Comparison of ENCODE assay signal across 17 mouse cellular contexts in the genomic region with DNA sequence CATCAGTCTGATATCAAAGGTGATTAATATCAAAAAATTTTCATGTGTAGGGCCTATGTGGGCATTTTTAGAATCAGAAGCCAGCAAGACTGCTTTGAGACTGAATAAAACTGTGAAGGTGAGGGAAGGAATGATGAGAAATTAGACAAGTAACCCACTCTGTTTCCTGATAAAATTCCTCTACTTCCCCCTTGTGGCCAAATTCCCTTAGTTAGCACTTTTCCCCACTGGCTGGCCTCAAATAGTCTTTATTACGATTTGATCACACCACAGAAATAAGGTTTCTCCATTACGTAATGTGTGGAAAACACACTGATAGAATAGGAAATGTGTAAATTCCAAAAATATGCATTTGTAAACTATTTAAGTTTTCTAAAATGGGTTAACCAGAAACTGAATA.
A peak's percentile ranks its signal among the peaks of the same experiment; 100 is the strongest.
DNase-seq lines count a peak whose midpoint lies in the region; ATAC-seq and TF ChIP-seq lines count a peak whose summit lies in the region.
"Had no signal": no experiment of that assay in that cellular context is flagged by ENCODE, and none has a peak within 500 bp of the region (broad histone marks: within the 10 kb centered on the region; RNA-seq: fewer than 3 reads in every experiment).

No protein-coding gene starts in this region.

- no peak overlapping the region for H3K4me2 ChIP-seq in forebrain, embryonic 13.5 days
- no peak overlapping the region for H3K4me2 ChIP-seq in forebrain, embryonic 15.5 days (replicated peaks)
- H3K4me2 ChIP-seq in embryonic facial prominence, embryonic 14.5 days (ENCODE audit: low read depth, low read length), result no peak overlapping the region
- H3K4me2 ChIP-seq in liver, postnatal 0 days (ENCODE audit: low read depth, low read length), result no peak overlapping the region
- H3K4me2 ChIP-seq: intestine, embryonic 15.5 days had no signal

- H3K9me3 ChIP-seq in forebrain, embryonic 13.5 days (replicated peaks), result no peaks in the 10 kb centered on the region
- H3K9me3 ChIP-seq in forebrain, embryonic 15.5 days, result no peaks in the 10 kb centered on the region
- no peaks in the 10 kb centered on the region for H3K9me3 ChIP-seq in ES-E14 (ENCODE audit: control insufficient read depth, insufficient read depth, low read depth, low read length)
- H3K9me3 ChIP-seq in embryonic facial prominence, embryonic 14.5 days (ENCODE audit: control insufficient read depth, low read length), result no peaks in the 10 kb centered on the region
- no peaks in the 10 kb centered on the region for H3K9me3 ChIP-seq in liver, postnatal 0 days (ENCODE audit: low read length)
- H3K9me3 ChIP-seq: intestine, embryonic 15.5 days had no signal

- in situ Hi-C loops in ES-E14 (cut with MboI; ENCODE audit: low sequenced_read_pairs in 2 of 2, unreplicated experiment in 2 of 2), result no loop called here

- no peaks in the 10 kb centered on the region for H3K36me3 ChIP-seq in forebrain, embryonic 13.5 days (ENCODE audit: poor library complexity, severe bottlenecking)
- H3K36me3 ChIP-seq in forebrain, embryonic 15.5 days, result no peaks in the 10 kb centered on the region
- no peaks in the 10 kb centered on the region for H3K36me3 ChIP-seq in ES-E14 (ENCODE audit: control insufficient read depth, insufficient read depth, low read length, poor library complexity, severe bottlenecking)
- H3K36me3 ChIP-seq in embryonic facial prominence, embryonic 14.5 days (ENCODE audit: control insufficient read depth, insufficient read depth, low read length), result no peaks in the 10 kb centered on the region
- H3K36me3 ChIP-seq in liver, postnatal 0 days (replicated peaks; ENCODE audit: insufficient read depth, low read length), result no peaks in the 10 kb centered on the region
- H3K36me3 ChIP-seq: intestine, embryonic 15.5 days had no signal

- H3K27me3 ChIP-seq in forebrain, embryonic 13.5 days, result no peaks in the 10 kb centered on the region
- no peaks in the 10 kb centered on the region for H3K27me3 ChIP-seq in forebrain, embryonic 15.5 days
- H3K27me3 ChIP-seq in embryonic facial prominence, embryonic 14.5 days (replicated peaks; ENCODE audit: control insufficient read depth, insufficient read depth, low read length), result no peaks in the 10 kb centered on the region
- H3K27me3 ChIP-seq in liver, postnatal 0 days (ENCODE audit: insufficient read depth, low read length), result no peaks in the 10 kb centered on the region
- H3K27me3 ChIP-seq: intestine, embryonic 15.5 days had no signal

- TF ChIP-seq EP300 in liver, postnatal 0 days (IDR thresholded peaks at IDR 0.05; ENCODE audit: low read depth), result no peak

- peak; percentile 51; the same call in 1 of the 2 replicates for ATAC-seq in forebrain, embryonic 13.5 days
- no peak for ATAC-seq in forebrain, embryonic 15.5 days (replicated peaks)
- ATAC-seq in embryonic facial prominence, embryonic 14.5 days (ENCODE audit: low read depth), result no peak
- ATAC-seq in liver, postnatal 0 days, result no peak
- no peak for ATAC-seq in frontal cortex, adult (ENCODE audit: low TSS enrichment)
- ATAC-seq: intestine, embryonic 15.5 days; Patski had no signal

- H3K27ac ChIP-seq in forebrain, embryonic 13.5 days, result no peak overlapping the region
- H3K27ac ChIP-seq in forebrain, embryonic 15.5 days (replicated peaks), result no peak overlapping the region
- no peak overlapping the region for H3K27ac ChIP-seq in layer of hippocampus, adult 2 months
- no peak overlapping the region for H3K27ac ChIP-seq in ES-E14 (ENCODE audit: insufficient read depth, low read depth, low read length, poor library complexity, severe bottlenecking)
- no peak overlapping the region for H3K27ac ChIP-seq in embryonic facial prominence, embryonic 14.5 days (replicated peaks; ENCODE audit: low read depth, low read length)
- no peak overlapping the region for H3K27ac ChIP-seq in liver, postnatal 0 days (ENCODE audit: low read depth)
- H3K27ac ChIP-seq: intestine, embryonic 15.5 days had no signal

- no peak overlapping the region for H3K4me3 ChIP-seq in forebrain, embryonic 13.5 days
- no peak overlapping the region for H3K4me3 ChIP-seq in forebrain, embryonic 15.5 days
- H3K4me3 ChIP-seq in layer of hippocampus, adult 2 months, result no peak overlapping the region
- no peak overlapping the region for H3K4me3 ChIP-seq in ES-E14 (ENCODE audit: insufficient read depth in 1 of 2, low read depth in 1 of 2, low read length in 2 of 2, poor library complexity in 1 of 2, severe bottlenecking in 1 of 2)
- no peak overlapping the region for H3K4me3 ChIP-seq in embryonic facial prominence, embryonic 14.5 days (ENCODE audit: low read depth, low read length)
- no peak overlapping the region for H3K4me3 ChIP-seq in liver, postnatal 0 days (ENCODE audit: low read depth, low read length)
- H3K4me3 ChIP-seq: intestine, embryonic 15.5 days; myocyte had no signal

- TF ChIP-seq CTCF in layer of hippocampus, adult 2 months (conservative IDR thresholded peaks at IDR 0.05), result peak; percentile 72
- TF ChIP-seq CTCF in liver, postnatal 0 days (IDR thresholded peaks at IDR 0.05; ENCODE audit: low read depth), result no peak

- H3K9ac ChIP-seq in forebrain, embryonic 13.5 days, result no peak overlapping the region
- no peak overlapping the region for H3K9ac ChIP-seq in forebrain, embryonic 15.5 days (replicated peaks)
- no peak overlapping the region for H3K9ac ChIP-seq in ES-E14 (ENCODE audit: insufficient read depth, low read depth, low read length, poor library complexity, severe bottlenecking)
- no peak overlapping the region for H3K9ac ChIP-seq in embryonic facial prominence, embryonic 14.5 days (ENCODE audit: low read depth, low read length)
- H3K9ac ChIP-seq in liver, postnatal 0 days (replicated peaks), result no peak overlapping the region
- H3K9ac ChIP-seq: intestine, embryonic 15.5 days had no signal

- 74% methylated on average over 2 of the region's 2 CpGs for WGBS in forebrain, embryonic 13.5 days
- WGBS in forebrain, embryonic 15.5 days, result 67% methylated on average over 2 of the region's 2 CpGs
- WGBS in embryonic facial prominence, embryonic 14.5 days, result 64% methylated on average over 2 of the region's 2 CpGs
- WGBS in liver, postnatal 0 days (ENCODE audit: insufficient replicate concordance), result 65% methylated on average over 2 of the region's 2 CpGs

- peak; percentile 18 to 19 for DNase-seq in layer of hippocampus, adult 2 months (ENCODE audit: low spot score in 2 of 2)
- no peak for DNase-seq in layer of hippocampus, adult 8-10 months (ENCODE audit: low spot score in 2 of 2)
- no peak for DNase-seq in ES-E14 (ENCODE audit: low read depth, low spot score)
- DNase-seq in embryonic facial prominence, embryonic 14.5 days (ENCODE audit: low spot score), result peak; percentile 30
- DNase-seq in liver, postnatal 0 days, result no peak
- DNase-seq: cerebellum, adult 9-11 months; heart, postnatal 10 days; kidney, postnatal 36 days; liver; lung, postnatal 10 days; thymus, adult 2 months had no signal

- no peaks in the 10 kb centered on the region for H3K4me1 ChIP-seq in forebrain, embryonic 13.5 days
- H3K4me1 ChIP-seq in forebrain, embryonic 15.5 days, result no peaks in the 10 kb centered on the region
- no peaks in the 10 kb centered on the region for H3K4me1 ChIP-seq in ES-E14 (ENCODE audit: control insufficient read depth in 2 of 2, insufficient read depth in 2 of 2, low read length in 2 of 2, poor library complexity in 1 of 2)
- H3K4me1 ChIP-seq in embryonic facial prominence, embryonic 14.5 days (ENCODE audit: control insufficient read depth, insufficient read depth, low read length), result no peaks in the 10 kb centered on the region
- H3K4me1 ChIP-seq in liver, postnatal 0 days (ENCODE audit: insufficient read depth), result no peaks in the 10 kb centered on the region
- H3K4me1 ChIP-seq: intestine, embryonic 15.5 days had no signal

TF ChIP-seq in ES-E14, 5 proteins besides CTCF, POLR2A, EP300 and RAD21:
- TF ChIP-seq HCFC1 (IDR thresholded peaks at IDR 0.05; ENCODE audit: borderline replicate concordance, insufficient read depth, low read length), result no peak
- peak; percentile 67; the same call in 1 of the 2 replicates for TF ChIP-seq MAFK (IDR thresholded peaks at IDR 0.05; ENCODE audit: insufficient read depth, low read depth, low read length)

Comparison
In these comparisons a context has a peak if more than half of its experiments do, and no peak if none do; other contexts are left out.
1. DNase-seq: peak in layer of hippocampus, adult 2 months (2 of 2) and embryonic facial prominence, embryonic 14.5 days (single experiment); none in layer of hippocampus, adult 8-10 months (0 of 2), ES-E14 (single experiment) and liver, postnatal 0 days (single experiment).